Mouse (Mus musculus) stomach, postnatal 0 days (tissue): ENCODE measurements around the gene Dcun1d2. TPM values are rescaled to one million over a fixed set of nuclear protein-coding genes. Genes with fewer than 3 reads are reported as not detected.

ENCODE experiments used
- ATAC-seq: fragments of 200-750 bp; cut with Nextera tagmentation; 2 replicates; pipeline ENCODE4 v1.8.0; 2017; ENCODE audit not compliant: low FRiP score, low TSS enrichment
- DNase-seq: peaks from one replicate; pipeline ENCODE4 v3.0.0-alpha.2; 2016; ENCODE audit warnings: low spot score
- H3K27ac ChIP-seq: fragments of 300-500 bp; sonication (generic); replicated peaks from 2 replicates; pipeline ENCODE4 v1.5.1; 2014; ENCODE audit warnings: mild to moderate bottlenecking, control low read depth
- H3K27me3 ChIP-seq: fragments of 300-500 bp; sonication (generic); 2 replicates; pipeline ENCODE4 v1.6.1; 2014; ENCODE audit warnings: low read length; ENCODE audit not compliant: control insufficient read depth, insufficient read depth
- H3K36me3 ChIP-seq: fragments of 300-500 bp; sonication (generic); 2 replicates; pipeline ENCODE4 v1.6.1; 2014; ENCODE audit warnings: low read length, mixed read lengths; ENCODE audit not compliant: control insufficient read depth, insufficient read depth
- H3K4me1 ChIP-seq: fragments of 300-500 bp; sonication (generic); replicated peaks from 2 replicates; pipeline ENCODE4 v1.6.1; 2014; ENCODE audit warnings: antibody characterized with exemption; ENCODE audit not compliant: control insufficient read depth, insufficient read depth
- H3K4me2 ChIP-seq: fragments of 300-500 bp; sonication (generic); replicated peaks from 2 replicates; pipeline ENCODE4 v1.6.1; 2014; ENCODE audit warnings: low read depth, mild to moderate bottlenecking, control low read depth, moderate library complexity
- H3K4me3 ChIP-seq: fragments of 300-500 bp; sonication (generic); 2 replicates; pipeline ENCODE4 v1.5.1; 2014; ENCODE audit warnings: low read depth, low read length, control low read depth
- H3K9ac ChIP-seq: fragments of 300-500 bp; sonication (generic); 2 replicates; pipeline ENCODE4 v1.6.1; 2014; ENCODE audit warnings: mild to moderate bottlenecking, low read length, control low read depth, mixed read lengths
- H3K9me3 ChIP-seq: fragments of 300-500 bp; sonication (generic); 2 replicates; pipeline ENCODE4 v1.6.1; 2016; ENCODE audit warnings: low read length; ENCODE audit not compliant: control insufficient read depth
- CTCF ChIP-seq: IDR thresholded peaks from 2 replicates; pipeline ENCODE4 v1.5.1; 2016; ENCODE audit warnings: antibody characterized with exemption, low read depth, mild to moderate bottlenecking, moderate library complexity
- EP300 ChIP-seq: optimal IDR thresholded peaks from 2 replicates; pipeline ENCODE3; 2016; ENCODE audit warnings: antibody characterized with exemption
- WGBS: fragments of 180-500 bp; shearing (Covaris S2); extraction: QIAGEN DNeasy Blood & Tissue Kit; methylation state at CpG from one replicate; pipeline ENCODE4 v1.1.7; 2014; 5-methylcytosine and 5-hydroxymethylcytosine counted together
- polyA plus RNA-seq: library from polyadenylated mRNA; unstranded; fragments of >200 nt; fragmentation: Nextera tagmentation; extraction: Ambion mirVana; gene quantifications from 2 replicates; pipeline ENCODE4 v1.2.1, GENCODE M21; 2015

Gene Dcun1d2
- polyA plus RNA-seq, 1 experiment from 2014 or later = 9.9 TPM

GRCm38 (mm10) chr8:13276941-13277447 lies 10.9 kb downstream of the Dcun1d2 start:
- no peak for DNase-seq
- TF ChIP-seq CTCF (no peak), EP300 (no peak)
- Histone ChIP-seq H3K36me3 (no peaks in the 10 kb centered on the region), H3K27me3 (no peaks in the 10 kb centered on the region), H3K9ac (no peak overlapping the region), H3K27ac (no peak overlapping the region), H3K4me2 (no peak overlapping the region), H3K9me3 (no peaks in the 10 kb centered on the region), H3K4me3 (no peak overlapping the region), H3K4me1 (no peaks in the 10 kb centered on the region)
- no peak for ATAC-seq
- WGBS = 76% methylated on average over 5 of the region's 5 CpGs

GRCm38 (mm10) chr8:13272834-13273233 lies 15.1 kb downstream of the Dcun1d2 start:
- ATAC-seq (no peak), DNase-seq (no peak)
- WGBS = 80% methylated on average over 5 of the region's 5 CpGs
- Histone ChIP-seq H3K4me2 (no peak overlapping the region), H3K4me1 (no peaks in the 10 kb centered on the region), H3K27me3 (no peaks in the 10 kb centered on the region), H3K4me3 (no peak overlapping the region), H3K36me3 (no peaks in the 10 kb centered on the region), H3K27ac (no peak overlapping the region), H3K9ac (no peak overlapping the region), H3K9me3 (no peaks in the 10 kb centered on the region)
- no peak for TF ChIP-seq EP300

GRCm38 (mm10) chr8:13267566-13267965 lies 20.4 kb downstream of the Dcun1d2 start:
- Histone ChIP-seq H3K27ac (no peak overlapping the region), H3K9me3 (no peaks in the 10 kb centered on the region), H3K4me2 (no peak overlapping the region), H3K36me3 (no peaks in the 10 kb centered on the region), H3K4me3 (no peak overlapping the region), H3K9ac (no peak overlapping the region), H3K4me1 (no peaks in the 10 kb centered on the region), H3K27me3 (no peaks in the 10 kb centered on the region)
- WGBS = 54% methylated on average over 2 of the region's 2 CpGs
- no peak for DNase-seq
- no peak for ATAC-seq
- no peak for TF ChIP-seq CTCF

- Histone ChIP-seq H3K9me3 (no peaks in the 10 kb centered on the region), H3K4me2 (no peak overlapping the region), H3K9ac (no peak overlapping the region), H3K36me3 (peaks cover 3% of the 10 kb centered on the region), H3K4me3 (no peak overlapping the region), H3K27me3 (no peaks in the 10 kb centered on the region), H3K27ac (no peak overlapping the region), H3K4me1 (no peaks in the 10 kb centered on the region)
- ATAC-seq = no peak
- no peak for DNase-seq
- TF ChIP-seq CTCF (no peak), EP300 (no peak)
- WGBS = 71% methylated on average over 3 of the region's 3 CpGs
Measured at GRCm38 (mm10) chr8:13263376-13263775, 24.6 kb downstream of the Dcun1d2 start.

GRCm38 (mm10) chr8:13254019-13254418 lies 33.9 kb downstream of the Dcun1d2 start, which contains the start of gene Adprhl1:
Gene Adprhl1 (minus strand): TSS chr8:13254162.
- Histone ChIP-seq H3K9ac (no peak within 1 kb of the TSS), H3K9me3 (no peaks in the 10 kb centered on the region), H3K36me3 (peaks cover 9% of the 10 kb centered on the region), H3K4me3 (no peak within 1 kb of the TSS), H3K4me1 (no peaks in the 10 kb centered on the region), H3K27me3 (no peaks in the 10 kb centered on the region), H3K4me2 (no peak within 1 kb of the TSS), H3K27ac (no peak within 1 kb of the TSS)
- WGBS = 35% methylated on average over 8 of the region's 8 CpGs
- TF ChIP-seq CTCF (peak; percentile 85), EP300 (no peak)
- peak; percentile 85 for DNase-seq
- ATAC-seq = peak; percentile 90

- Histone ChIP-seq H3K36me3 (peaks cover 9% of the 10 kb centered on the region), H3K27ac (no peak overlapping the region), H3K4me3 (no peak overlapping the region), H3K27me3 (no peaks in the 10 kb centered on the region), H3K9ac (no peak overlapping the region), H3K4me2 (no peak overlapping the region), H3K4me1 (no peaks in the 10 kb centered on the region), H3K9me3 (no peaks in the 10 kb centered on the region)
- no peak for ATAC-seq
- no peak for DNase-seq
- WGBS = 79% methylated on average over 5 of the region's 5 CpGs
- TF ChIP-seq CTCF (no peak), EP300 (no peak)
Measured at GRCm38 (mm10) chr8:13253413-13253812, 34.5 kb downstream of the Dcun1d2 start.
